Mouse (Mus musculus): ENCODE measurements around the gene Ncam2.

GRCm38 (mm10) chr16:81187579-81188179 lies 12.8 kb upstream of the Ncam2 start:
- TF ChIP-seq CTCF (IDR thresholded peaks at IDR 0.05) (no peak), EP300 (IDR thresholded peaks at IDR 0.05) (no peak)
